Mouse (Mus musculus): Measurements from ENCODE around the gene Opn5.

Opn5 gene

GRCm38 (mm10) chr17:42611295-42611694 lies at the start of gene Opn5:
TSS of gene Opn5 (minus strand) at chr17:42611395.
- DNase-seq (ENCODE audit: low spot score): no peak

- peak; percentile 79 for DNase-seq (ENCODE audit: low spot score)
Observed at GRCm38 (mm10) chr17:42658634-42659422, 47.6 kb upstream of the Opn5 start.

- DNase-seq (ENCODE audit: low spot score): no peak
Observed at GRCm38 (mm10) chr17:42643416-42643815, 32.2 kb upstream of the Opn5 start.

- no peak for DNase-seq (ENCODE audit: low spot score)
Observed at GRCm38 (mm10) chr17:42630206-42630605, 19.0 kb upstream of the Opn5 start.

- DNase-seq (ENCODE audit: low spot score): peak; percentile 87
Observed at GRCm38 (mm10) chr17:42613043-42613737, 2.0 kb upstream of the Opn5 start.

GRCm38 (mm10) chr17:42608270-42608669 lies 2.9 kb downstream of the Opn5 start:
- DNase-seq (ENCODE audit: low spot score): peak; percentile 75

GRCm38 (mm10) chr17:42602829-42603784 lies 8.1 kb downstream of the Opn5 start:
- peak; percentile 91 for DNase-seq (ENCODE audit: low spot score)

- no peak for DNase-seq (ENCODE audit: low spot score)
Observed at GRCm38 (mm10) chr17:42586486-42586885, 24.7 kb downstream of the Opn5 start.

GRCm38 (mm10) chr17:42583029-42583331 lies 28.2 kb downstream of the Opn5 start:
- no peak for DNase-seq (ENCODE audit: low spot score)

GRCm38 (mm10) chr17:42582281-42583028 lies 28.7 kb downstream of the Opn5 start:
- no peak for DNase-seq (ENCODE audit: low spot score)

- no peak for DNase-seq (ENCODE audit: low spot score)
Observed at GRCm38 (mm10) chr17:42580623-42581022, 30.6 kb downstream of the Opn5 start.

GRCm38 (mm10) chr17:42580196-42580595 lies 31.0 kb downstream of the Opn5 start:
- DNase-seq (ENCODE audit: low spot score): no peak

- DNase-seq (ENCODE audit: low spot score): peak; percentile 79
Observed at GRCm38 (mm10) chr17:42576671-42577168, 34.5 kb downstream of the Opn5 start.

- DNase-seq (ENCODE audit: low spot score): no peak
Observed at GRCm38 (mm10) chr17:42573786-42574185, 37.4 kb downstream of the Opn5 start.

- no peak for DNase-seq (ENCODE audit: low spot score)
Observed at GRCm38 (mm10) chr17:42549578-42549977, 61.6 kb downstream of the Opn5 start.

GRCm38 (mm10) chr17:42530147-42530546 lies 81.0 kb downstream of the Opn5 start:
- DNase-seq (ENCODE audit: low spot score): peak; percentile 2

GRCm38 (mm10) chr17:42509356-42510262 lies 101.6 kb downstream of the Opn5 start:
- no peak for DNase-seq (ENCODE audit: low spot score)
